Mouse (Mus musculus) thymus, postnatal 25 days (tissue): Measurements from ENCODE around the gene Msantd3.
A peak's percentile ranks its signal among the peaks of the same experiment; 100 is the strongest.

Experiments used
- DNase-seq: peaks from one replicate; pipeline ENCODE4 v3.0.0; 2022

Msantd3 gene

DNA sequence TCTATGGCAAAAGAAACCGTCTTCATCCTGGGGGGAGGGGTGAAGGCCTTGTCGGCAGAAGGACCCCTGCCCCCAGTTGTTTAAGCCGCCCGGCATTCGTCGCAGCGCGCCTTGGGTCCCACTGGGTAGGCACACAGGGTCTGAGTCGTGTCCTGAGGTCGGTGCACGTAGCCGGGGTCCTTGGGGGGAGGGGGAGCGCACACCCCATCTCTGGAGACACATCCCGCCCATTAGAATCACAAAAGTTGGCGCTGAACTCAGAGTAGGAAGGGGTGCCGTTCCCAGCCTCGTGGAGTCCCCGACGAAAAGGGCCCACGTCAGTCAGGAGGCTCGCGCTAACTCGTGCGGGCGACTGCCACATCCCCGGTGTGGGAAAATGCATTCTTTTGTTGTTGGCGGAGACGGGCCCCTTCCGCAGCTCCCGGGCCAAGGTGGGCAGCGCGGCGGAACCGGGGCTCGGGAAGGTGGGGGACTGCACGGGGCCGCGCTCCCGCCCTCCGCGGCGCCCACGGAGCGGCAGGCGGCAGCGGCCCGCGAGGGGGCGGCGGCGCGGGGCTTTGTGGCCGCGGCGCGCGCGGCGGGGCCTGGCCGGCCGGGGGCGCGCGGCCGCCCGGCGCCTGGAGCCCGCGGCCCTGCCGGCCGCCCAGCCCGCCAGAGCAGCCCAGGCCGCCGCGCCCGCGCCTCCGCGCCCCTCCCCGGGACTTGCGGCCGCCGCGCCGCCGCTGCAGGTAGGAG lies at the start of gene Msantd3:
Gene Msantd3 (plus strand): TSS at position 95 of the 735 bp plus-strand sequence.
- peak; percentile 30 for DNase-seq

DNA sequence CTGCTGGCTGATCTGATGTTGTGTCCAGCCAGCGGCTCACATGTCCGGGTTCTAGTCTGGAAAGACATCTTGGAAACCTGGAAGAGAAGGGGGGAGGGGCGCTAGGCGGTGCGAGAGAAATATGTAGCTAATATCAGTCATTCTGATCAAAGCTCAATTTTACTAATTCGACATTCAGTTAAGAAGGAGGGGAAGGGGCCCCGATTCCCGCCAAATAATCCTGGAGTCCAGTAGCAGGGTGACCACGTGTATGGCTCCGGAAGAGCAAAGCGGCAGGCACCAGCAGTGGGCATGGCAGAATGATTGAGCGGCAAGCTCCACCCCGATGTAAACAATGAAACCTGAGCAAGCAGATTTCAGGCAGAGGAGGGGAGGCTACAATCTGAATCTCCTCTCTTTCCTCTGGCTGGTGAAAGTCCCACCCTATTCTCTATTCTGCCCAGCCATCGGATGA lies 48.4 kb upstream of the Msantd3 start:
- DNase-seq = no peak

DNA sequence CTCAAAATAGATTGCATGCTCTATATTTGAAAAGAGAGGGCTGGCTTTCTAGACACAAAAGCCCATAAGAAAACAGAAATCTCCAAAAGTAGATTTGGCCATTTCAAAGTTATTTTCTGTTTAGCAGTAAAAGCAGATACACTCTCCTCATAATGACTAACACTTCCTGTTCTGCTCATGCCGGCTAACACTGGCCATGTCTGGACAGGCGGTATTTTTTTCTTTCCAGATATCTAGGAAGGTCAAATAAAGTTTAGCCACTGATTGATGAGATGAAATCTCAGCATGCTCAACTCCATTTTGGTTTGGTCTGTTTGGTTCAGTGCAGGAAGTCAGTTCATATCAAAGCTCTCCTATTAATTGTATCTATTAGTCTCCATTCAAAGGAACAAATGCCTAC lies 47.2 kb upstream of the Msantd3 start:
- no peak for DNase-seq

DNA sequence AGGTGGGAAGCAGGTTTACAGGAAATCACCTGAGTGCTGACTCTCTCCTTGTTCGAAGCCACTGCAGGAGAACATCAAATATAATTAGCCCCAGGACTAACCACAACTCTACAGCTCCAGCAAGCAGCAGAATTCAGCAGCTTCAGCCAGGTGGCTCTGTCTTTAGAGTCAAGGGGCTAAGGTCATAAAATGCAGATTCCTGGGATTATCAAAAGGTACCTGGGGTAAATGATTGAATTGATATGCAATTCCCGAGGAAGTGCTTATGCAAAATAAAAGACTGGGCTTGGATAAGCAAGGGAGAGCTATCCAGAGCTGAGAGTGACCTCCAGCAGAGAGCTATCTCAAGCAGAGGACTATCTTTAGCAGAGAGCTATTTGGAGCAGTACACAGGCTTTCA lies 28.9 kb upstream of the Msantd3 start:
- no peak for DNase-seq

DNA sequence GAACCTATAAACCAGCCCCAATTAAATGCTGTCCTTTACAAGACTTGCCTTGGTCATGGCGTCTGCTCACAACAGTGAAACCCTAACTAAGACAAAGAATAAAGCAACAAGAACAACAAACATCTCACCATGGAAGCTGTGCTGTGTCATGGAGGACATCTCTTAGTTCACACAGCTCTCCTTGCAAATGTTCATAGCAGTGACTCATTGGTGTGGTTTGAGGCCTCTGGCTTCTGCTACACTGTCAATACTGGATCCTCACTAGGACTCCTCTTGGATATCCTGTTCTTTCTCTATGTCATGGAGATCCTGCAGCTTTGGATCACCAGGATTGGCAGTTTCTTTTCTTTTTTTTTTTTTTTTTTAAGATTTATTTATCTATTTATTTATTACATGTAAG lies 10.2 kb upstream of the Msantd3 start:
- DNase-seq = no peak

DNA sequence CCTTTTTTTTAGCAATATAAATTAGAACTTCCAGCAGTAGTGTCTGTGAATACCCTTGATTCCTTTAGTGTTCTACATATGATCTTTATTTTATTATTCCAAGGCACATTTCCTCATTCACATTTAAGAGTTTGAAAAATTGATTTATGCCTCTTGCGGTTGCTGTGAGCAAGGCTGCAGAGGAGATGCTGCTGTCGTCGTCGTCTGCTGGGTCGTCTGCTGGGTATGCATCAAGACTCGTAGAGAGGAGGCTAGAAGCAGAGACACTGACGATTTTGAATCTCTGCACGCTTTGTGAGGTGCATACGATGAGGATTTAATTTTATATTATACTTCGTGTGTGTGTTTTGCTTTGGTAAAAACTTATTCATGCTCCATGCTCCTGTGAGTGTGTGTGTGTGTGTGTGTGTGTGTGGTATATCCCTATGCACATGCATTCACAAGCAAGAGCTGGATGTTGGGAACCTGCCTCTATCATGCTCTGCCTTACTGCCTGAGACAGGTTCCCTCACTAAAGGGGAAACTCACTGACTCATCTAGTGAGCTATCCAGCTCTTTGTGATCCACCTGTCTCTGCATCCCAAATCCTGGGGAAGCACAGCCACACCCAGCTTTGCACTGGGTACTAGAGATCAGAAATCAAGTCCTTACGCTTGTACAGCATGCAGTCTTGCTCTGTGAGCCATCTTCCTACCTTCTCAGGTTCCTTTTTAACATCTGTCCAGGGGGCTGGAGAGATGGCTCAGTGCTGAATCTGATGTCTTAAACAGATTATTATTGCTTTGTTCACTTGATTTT lies 7.7 kb upstream of the Msantd3 start:
- no peak for DNase-seq

DNA sequence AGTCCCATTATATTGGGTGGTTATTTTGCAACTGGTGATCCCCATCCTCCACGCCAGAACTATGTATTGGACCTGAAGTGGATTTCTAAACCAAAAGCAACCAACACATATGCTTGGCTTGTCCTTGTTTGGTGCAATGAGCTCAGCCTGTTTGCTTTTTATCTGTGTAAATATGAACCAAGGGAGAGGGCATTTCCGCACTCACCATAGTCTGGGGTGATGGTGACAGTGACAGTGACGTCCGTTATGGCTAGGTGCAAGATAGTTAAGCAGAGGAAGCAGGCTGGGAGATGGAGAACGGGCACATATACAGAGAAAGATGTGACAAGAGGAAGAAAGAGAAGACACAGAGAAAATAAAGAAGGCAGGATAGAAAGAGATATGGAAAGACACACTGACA lies 3.5 kb upstream of the Msantd3 start:
- no peak for DNase-seq

DNA sequence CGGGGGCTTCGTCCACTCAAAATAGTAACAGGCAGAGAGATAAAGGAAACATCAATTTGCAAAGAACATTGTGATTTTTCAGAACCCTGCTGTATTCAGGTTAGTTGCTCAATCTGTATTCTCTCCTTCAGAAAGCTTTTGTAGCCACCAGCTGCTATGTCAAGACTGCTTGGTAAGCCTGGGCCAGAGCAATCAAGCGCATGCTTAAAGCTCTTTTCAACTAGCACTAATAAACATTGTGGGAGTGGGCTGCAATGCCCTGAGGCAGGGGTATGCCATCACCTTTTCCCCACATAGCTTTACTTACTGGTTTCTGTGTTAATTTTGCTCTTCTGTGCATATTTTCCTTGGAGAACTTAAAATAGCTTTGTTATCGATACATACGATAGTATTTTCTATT lies 2.7 kb upstream of the Msantd3 start:
- no peak for DNase-seq

DNA sequence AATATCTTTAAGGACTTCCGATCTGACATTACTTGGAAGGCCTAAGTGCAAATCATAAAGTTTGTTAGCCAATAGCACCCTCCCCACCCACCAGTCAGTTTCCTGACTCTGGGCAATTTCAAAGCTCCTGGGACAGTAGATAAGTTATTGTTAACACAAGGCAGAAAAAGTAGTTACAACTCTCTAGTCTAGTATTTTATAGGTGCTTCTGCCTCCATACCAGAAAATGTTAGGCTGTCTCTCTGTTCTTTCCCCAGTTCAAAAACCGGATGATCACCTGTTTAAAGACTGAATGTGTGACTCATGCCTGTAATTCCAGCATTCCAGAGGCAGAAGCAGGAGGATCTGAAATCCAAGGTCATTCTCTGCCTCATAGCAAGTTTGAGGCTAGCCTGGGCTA lies 1.2 kb upstream of the Msantd3 start:
- no peak for DNase-seq

DNA sequence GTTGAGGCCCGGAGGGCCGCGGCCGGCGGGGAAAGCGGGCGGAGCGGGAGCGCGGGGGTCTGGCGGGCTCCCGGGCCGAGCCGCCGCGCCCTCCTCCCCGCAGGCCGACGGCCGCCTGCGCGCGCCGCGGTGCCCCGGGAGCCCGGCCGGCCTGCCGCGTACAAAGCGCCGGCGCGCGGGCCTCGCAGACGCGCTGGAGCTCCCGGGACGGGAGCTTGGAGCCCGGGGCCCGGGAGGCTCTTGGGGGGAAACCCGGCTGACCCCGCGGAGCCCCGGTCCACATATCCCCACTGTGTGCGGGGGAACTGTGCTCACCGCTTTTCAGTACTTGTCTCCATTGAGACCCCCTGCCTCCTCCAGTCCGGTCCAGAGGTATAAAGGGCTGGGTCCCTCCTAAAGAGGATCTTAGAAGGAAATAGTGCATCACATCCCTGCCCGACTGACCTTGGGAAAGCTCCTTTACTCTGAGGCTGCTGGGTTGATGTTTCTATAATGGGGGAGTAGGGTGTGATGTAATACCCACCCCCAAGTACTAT lies 909 bp downstream of the Msantd3 start:
- peak; percentile 5 for DNase-seq

DNA sequence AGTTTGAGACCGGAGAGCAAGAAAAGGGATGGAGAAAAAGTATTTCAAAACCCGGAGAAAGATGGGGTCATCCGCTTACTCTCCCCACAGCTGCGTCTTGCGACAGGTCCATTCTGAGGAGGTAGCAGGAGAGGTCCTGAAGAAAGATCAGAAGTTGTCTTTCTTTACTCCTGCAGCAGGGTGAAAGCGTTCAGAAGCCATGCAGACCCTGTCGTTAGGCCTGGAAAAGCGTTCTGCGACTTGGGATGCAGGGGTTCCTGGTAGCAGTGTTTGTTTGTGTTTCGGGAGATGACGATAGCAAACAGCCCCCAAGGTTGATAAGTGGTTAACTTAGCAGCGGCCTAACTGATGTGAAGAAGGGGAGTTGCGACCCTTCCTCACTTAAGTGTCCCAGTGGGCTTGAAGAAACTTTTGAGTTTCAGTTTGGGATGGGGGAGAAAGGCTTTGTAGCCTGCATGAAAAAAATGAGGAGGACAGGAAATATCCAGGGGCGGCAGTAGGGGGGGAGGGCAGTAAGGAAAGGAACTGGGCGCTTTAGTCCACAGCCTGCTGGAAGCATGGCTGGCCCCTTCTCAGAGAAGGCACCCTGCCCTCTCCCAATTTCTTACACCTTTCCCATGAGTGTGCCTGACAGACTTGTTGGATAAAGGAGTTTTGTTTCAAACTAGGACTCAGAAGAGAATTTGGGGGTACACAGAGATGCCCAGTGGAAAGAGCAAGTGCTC lies 2.0 kb downstream of the Msantd3 start:
- DNase-seq = no peak

DNA sequence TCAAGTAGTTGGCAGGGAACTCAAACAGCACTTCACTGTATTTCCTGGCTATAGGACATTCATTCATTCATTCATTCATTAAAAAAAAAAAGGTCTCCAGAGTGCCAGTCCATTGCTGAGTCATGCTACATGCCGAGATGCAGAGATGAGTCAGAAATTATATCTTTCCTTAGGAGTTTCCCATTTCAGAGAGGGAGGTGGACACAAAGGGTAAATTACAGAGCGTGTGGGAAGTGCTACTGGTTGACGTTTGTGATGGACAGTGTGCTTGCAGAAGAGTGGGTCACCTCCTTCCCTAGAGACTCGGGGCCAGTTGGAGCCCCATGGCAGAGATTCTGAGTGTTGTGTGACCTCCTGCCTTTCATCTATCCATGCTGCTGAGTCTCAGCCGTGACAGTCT lies 2.6 kb downstream of the Msantd3 start:
- DNase-seq = no peak

DNA sequence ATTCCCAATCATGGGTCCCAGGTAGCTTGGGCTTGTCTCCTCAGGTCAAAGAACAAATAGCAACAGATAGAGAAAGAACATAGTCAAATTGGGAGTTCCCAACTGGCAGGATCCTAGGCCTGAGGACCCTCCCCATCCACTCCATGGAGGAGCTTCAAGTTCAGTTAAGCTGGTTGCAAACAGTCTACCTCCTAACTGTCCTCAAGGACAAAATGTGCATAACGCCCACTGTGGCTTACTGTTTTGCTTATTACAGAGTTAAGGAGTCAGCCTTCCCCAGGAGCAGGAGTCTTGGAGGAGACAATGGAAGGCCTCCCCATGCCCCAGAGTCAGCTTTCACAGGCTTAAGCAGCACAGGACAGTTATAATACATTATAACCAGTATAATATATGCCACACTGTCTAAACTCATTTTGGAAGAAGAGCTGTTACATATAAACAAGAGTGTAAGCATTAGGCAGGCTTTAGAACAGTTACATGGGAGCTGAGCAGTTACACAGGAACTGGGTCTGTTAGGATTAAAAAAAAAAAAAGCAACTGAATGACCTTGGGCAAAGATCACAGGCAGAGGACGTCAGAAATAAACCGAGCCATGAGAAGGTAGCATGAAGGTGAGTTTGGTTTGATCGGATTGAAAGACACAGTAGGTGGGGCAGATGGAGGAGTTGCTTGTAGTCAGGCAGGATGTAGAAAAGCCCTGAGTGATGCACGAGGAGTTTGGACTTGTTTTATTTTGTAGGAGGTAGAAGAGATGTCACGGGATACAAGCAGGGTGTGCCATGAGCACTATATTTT lies 3.5 kb downstream of the Msantd3 start:
- no peak for DNase-seq

DNA sequence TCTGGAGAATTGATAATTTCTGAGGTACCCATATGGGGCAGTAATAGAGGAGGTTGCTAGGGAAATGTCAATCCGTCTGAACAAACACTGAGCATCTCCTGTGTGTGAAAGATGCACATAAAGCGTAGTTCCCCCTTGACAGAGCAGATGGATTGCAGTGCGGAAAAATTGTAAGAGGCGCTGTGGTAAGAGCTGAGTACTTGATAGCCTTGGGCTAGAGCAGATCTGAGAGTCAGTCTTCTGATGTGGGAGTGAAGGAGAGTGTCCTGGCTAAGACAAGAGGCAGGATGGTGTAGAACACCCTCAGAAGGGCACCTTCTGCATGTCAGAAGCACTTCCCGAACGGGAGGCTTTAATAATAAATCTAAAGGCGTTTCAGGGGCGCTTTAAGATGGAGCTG lies 4.4 kb downstream of the Msantd3 start:
- DNase-seq = no peak

DNA sequence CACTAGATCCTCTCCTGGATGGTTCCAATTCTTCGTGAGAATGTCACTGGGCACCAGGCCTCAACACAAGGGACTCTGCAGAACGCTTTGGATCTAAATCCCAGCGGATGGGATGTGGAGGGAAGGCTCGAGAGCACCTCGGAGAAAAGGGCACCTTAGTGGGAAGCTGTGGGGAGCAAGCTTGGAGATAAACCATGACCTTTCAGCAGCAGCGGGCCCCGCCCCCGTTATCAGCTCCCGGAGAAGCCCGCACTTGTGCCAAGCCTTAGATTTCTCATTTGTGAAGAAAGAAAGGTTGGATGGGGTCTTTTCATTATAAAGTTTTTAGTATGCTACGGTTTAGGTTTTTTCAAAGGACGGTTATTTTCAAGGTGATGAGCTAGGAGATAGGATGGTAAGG lies 6.2 kb downstream of the Msantd3 start:
- DNase-seq = no peak

DNA sequence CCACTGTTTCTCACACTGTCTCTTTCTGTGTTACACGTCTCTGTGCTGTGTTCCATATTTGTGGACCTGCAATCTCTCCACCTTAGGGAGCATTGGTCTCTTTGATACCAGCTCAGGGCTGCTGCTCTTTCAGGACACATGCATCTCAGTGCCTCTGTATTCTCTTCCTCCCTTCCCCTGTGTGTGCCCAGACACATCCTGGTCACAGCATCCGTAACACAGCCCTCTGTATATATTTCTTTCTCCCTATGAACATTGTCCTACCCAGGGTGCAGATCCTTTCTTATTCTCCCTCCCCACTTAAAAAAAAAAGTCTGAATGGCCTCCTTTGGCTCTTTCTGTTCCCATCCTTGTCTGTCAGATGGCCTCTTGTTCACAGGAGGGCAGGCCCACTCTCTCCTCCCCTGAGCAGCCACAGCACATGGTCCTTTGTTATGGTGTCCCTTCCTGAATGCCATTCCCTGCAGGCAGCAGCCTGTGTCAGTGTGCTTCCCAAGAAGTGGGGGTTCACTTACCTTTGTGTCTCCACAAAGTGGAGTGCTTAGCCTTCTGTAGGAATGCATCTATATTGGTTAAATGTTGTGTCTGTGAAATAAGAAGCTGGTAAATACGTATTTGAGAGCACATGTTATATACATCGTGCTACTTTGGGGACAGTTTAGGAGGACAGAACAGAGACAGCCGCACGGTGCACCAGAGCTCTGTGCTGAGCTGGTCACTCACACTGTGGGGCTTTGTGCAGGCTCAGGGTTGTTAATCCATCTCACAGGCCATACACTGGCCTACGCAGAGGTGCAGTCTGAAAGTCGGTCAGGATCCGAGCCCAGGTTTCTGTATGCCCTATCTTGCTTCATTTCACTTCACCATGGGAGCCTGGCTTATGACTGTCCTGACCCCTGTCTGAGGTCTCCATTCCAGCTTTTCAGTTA lies 7.1 kb downstream of the Msantd3 start:
- DNase-seq = no peak

DNA sequence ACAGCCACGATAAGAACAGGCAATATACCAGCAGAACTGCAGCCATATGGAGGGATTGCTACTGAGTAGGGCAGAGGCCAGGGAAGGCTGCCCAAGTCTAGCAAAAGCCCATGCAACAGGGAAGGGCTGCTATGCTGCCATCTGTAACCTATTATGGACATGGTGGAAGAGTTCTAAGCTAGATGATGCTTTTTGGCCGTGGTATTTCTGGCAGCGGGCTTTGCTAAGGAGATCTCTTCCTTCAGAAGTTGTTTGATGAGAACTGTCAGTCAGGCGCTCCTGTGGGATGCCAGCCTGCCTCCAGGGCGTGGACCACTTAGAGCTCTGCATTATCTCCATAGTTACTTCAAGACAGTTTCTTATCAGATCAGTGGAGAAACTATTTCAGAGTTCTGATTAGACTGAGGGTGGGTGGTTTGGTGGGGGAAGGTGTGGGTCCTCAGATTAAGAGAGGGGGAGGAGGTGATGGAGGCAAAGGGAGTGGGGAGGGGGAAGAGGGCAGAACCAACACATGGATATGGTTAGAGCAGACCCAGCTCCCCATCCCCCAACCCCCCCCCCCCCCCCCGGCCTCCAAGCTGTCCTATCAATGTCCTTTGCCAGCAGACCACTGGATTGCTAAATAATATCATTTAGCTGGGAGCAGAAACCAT lies 8.8 kb downstream of the Msantd3 start:
- DNase-seq = no peak

DNA sequence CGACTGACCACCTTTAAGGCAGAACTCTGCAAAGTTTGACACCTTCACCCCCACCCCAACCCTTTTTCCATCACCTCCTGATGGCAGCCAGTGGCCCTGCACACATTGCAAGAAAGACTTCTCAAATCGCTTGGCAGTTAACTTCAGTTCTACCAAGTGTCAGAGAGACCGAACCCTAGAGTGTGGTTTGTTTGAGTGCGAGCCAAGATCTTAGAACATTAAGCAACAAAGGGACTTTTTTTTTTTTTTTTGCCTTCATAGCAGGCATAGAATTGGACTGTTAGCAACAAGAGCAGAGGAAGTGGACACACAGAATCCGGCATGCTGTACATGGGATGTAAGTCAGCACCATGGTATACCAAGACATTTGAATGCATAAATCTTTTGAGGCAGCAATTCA lies 9.9 kb downstream of the Msantd3 start:
- no peak for DNase-seq

DNA sequence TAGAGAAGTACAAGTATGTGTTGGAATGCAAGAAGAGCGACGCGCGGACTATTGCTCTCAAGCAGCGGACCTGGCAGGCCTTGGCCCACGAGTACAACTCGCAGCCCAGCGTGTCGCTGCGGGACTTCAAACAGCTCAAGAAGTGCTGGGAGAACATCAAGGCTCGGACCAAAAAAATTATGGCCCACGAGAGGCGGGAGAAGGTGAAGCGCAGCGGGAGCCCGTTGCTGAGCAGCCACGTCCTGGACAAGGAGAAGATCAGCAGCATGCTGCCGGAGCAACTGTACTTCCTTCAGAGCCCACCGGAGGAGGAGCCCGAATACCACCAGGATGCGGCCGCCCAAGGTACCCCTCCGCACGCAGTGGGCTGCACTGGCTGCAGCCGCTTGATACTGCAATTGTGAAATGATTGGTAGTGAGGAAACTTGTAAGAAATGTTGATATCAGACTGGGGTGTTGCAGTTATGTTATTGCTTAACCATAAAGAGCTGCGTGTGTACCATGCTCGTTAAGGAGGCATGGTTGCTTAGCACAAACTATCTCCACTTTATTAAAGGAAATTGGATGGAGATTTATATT lies 12.8 kb downstream of the Msantd3 start:
- DNase-seq = no peak

DNA sequence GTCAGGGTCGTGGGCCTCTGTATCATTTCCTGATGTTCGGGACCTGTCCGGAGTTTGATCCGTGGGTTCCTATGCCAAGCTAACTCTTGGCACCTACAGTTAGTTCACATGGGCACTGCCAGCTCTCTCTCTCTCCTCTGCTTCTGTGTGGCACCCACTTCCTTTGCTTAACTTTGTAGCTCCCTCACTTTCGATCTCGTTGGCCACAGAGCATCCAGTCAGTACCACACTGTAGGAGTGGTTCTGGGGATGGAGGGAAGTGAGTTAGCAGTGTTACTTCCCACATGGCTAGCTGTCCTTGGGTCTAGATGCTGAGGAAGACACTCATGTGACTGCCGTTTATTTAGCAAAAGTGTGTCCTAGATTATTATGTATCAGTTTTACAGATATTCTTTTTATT lies 14.4 kb downstream of the Msantd3 start:
- no peak for DNase-seq

DNA sequence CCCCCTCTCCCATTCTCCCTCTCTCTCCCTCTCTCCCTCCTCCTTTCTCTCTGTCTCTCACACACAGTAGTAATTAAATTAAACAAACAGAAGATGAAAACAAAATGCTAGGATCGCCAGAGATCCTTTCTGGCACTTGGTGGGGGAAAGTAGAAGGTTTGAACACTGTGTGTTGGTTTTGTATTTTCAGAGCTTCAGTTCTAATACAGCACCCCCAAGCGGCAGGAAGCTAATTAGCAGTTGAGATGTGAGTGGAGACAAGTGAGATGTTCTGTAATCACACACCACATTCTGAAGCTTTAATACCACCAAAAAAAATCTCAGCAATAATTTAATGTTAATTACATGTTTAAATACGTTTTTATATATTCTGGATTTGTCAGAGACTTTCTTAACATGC lies 16.0 kb downstream of the Msantd3 start:
- peak; percentile 34 for DNase-seq
